Comparison of ENCODE assay signal across 19 mouse cellular contexts in the genomic region with DNA sequence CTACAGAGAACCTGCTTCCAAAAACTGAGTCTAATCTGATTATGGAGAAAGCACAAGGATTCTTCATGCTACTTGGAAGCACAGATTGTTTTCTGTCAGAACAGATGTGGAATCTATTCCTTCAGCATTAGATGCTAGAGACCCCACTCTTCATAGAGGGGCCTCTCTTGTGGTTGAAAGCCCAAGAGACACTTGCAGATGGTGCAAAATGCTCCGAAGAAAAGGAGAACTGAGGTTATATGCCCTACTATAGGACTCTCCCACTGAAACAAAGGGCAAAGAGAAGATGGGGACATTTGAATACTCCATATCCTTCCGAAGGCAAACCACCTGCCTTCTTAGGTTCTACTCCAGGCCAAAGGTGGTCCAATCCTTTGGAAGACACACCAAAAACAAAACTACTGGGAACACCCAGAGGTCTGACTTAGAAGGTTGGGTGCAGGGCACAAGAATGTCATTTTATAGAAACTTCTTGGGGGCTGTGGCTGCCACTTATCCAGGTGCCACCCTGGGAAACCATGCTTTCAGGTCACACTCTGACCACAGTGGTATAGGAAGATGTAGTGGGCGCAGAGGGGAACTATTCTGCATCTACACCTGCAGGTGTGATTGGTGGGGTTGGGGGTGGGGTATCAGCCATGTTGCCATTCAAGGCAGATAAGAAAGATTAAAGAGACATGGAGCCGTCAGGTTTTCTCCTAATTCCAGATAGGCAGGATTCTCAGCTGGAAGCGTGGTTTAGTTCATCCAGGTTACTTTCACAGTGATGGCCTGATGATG. TPM values are rescaled to one million over a fixed set of nuclear protein-coding genes. Genes with fewer than 3 reads are reported as not detected.
A peak's percentile ranks its signal among the peaks of the same experiment; 100 is the strongest.
DNase-seq lines count a peak whose midpoint lies in the region; ATAC-seq and TF ChIP-seq lines count a peak whose summit lies in the region.
"Had no signal": no experiment of that assay in that cellular context is flagged by ENCODE, and none has a peak within 500 bp of the region (broad histone marks: within the 10 kb centered on the region; RNA-seq: fewer than 3 reads in every experiment).

No protein-coding gene starts in this region.

- no peaks in the 10 kb centered on the region for H3K36me3 ChIP-seq in liver, embryonic 13.5 days
- no peaks in the 10 kb centered on the region for H3K36me3 ChIP-seq in liver, embryonic 16.5 days (ENCODE audit: control insufficient read depth, insufficient read depth)
- H3K36me3 ChIP-seq in thymus, adult 2 months (ENCODE audit: control insufficient read depth, insufficient read depth, low read length): no peaks in the 10 kb centered on the region
- H3K36me3 ChIP-seq in forebrain, embryonic 11.5 days (ENCODE audit: control insufficient read depth, insufficient read depth, low read length): no peaks in the 10 kb centered on the region
- H3K36me3 ChIP-seq: heart, embryonic 12.5 days; neural tube, embryonic 13.5 days; stomach, embryonic 15.5 days had no signal

- no peak for DNase-seq in liver, embryonic 13.5 days
- no peak for DNase-seq in liver
- DNase-seq in thymus, adult 2 months: peak; percentile 57
- DNase-seq in adrenal gland, adult 8-10 months: no peak
- no peak for DNase-seq in gastrocnemius, postnatal 4 days (ENCODE audit: low spot score in 2 of 2)
- DNase-seq in forebrain, embryonic 11.5 days (ENCODE audit: low spot score): no peak
- DNase-seq: B cell, adult 2 months; cerebellum, adult 8-10 months; gastrocnemius, postnatal 36 days; kidney, adult 9 months; kidney, postnatal 4 days; lung, adult 2 months had no signal

- no peaks in the 10 kb centered on the region for H3K27me3 ChIP-seq in liver, embryonic 13.5 days
- H3K27me3 ChIP-seq in liver, embryonic 16.5 days (ENCODE audit: control insufficient read depth, insufficient read depth, low read depth, low read length): no peaks in the 10 kb centered on the region
- no peaks in the 10 kb centered on the region for H3K27me3 ChIP-seq in thymus, adult 2 months (ENCODE audit: control insufficient read depth, insufficient read depth, low read length)
- no peaks in the 10 kb centered on the region for H3K27me3 ChIP-seq in forebrain, embryonic 11.5 days (ENCODE audit: control insufficient read depth, insufficient read depth, low read length)
- H3K27me3 ChIP-seq: neural tube, embryonic 13.5 days; stomach, embryonic 15.5 days had no signal

- H3K9me3 ChIP-seq in liver, embryonic 13.5 days (replicated peaks): no peaks in the 10 kb centered on the region
- no peaks in the 10 kb centered on the region for H3K9me3 ChIP-seq in liver, embryonic 16.5 days (replicated peaks; ENCODE audit: control insufficient read depth, low read length)
- no peaks in the 10 kb centered on the region for H3K9me3 ChIP-seq in forebrain, embryonic 11.5 days (ENCODE audit: control insufficient read depth, low read length)
- H3K9me3 ChIP-seq: heart, embryonic 12.5 days; neural tube, embryonic 13.5 days; stomach, embryonic 15.5 days had no signal

- H3K9ac ChIP-seq in liver, embryonic 13.5 days: peak overlapping the region; percentile 40
- H3K9ac ChIP-seq in liver, embryonic 16.5 days (ENCODE audit: low read depth, low read length): peak overlapping the region; percentile 22
- no peak overlapping the region for H3K9ac ChIP-seq in forebrain, embryonic 11.5 days (ENCODE audit: low read length)
- H3K9ac ChIP-seq: heart, embryonic 12.5 days; hindbrain, embryonic 14.5 days; neural tube, embryonic 13.5 days; stomach, embryonic 15.5 days had no signal

- peak overlapping the region; percentile 59 for H3K27ac ChIP-seq in liver, embryonic 13.5 days
- 0 out of 2 replicates have a peak overlapping the region, but pooled peaks have one; percentile 34 for H3K27ac ChIP-seq in liver, embryonic 16.5 days (ENCODE audit: low read length)
- H3K27ac ChIP-seq in thymus, adult 2 months (ENCODE audit: control insufficient read depth, insufficient read depth, low read length): peak overlapping the region; percentile 16
- no peak overlapping the region for H3K27ac ChIP-seq in forebrain, embryonic 11.5 days (ENCODE audit: low read depth, low read length)
- H3K27ac ChIP-seq: hindbrain, embryonic 14.5 days; neural tube, embryonic 13.5 days; stomach, embryonic 15.5 days had no signal

- TF ChIP-seq CTCF in thymus, adult 2 months (IDR thresholded peaks at IDR 0.05; ENCODE audit: borderline replicate concordance, control insufficient read depth, extremely low read depth, insufficient read depth, low read length, poor library complexity): no peak

- no peak for ATAC-seq in liver, embryonic 13.5 days (ENCODE audit: low read depth)
- no peak for ATAC-seq in liver, embryonic 16.5 days (ENCODE audit: low read depth)
- no peak for ATAC-seq in forebrain, embryonic 11.5 days (replicated peaks; ENCODE audit: low FRiP score)
- ATAC-seq: forebrain, embryonic 16.5 days had no signal

- H3K4me3 ChIP-seq in liver, embryonic 13.5 days (replicated peaks): no peak overlapping the region
- H3K4me3 ChIP-seq in liver, embryonic 16.5 days (ENCODE audit: low read depth, low read length): no peak overlapping the region
- H3K4me3 ChIP-seq in thymus, adult 2 months (ENCODE audit: control insufficient read depth, insufficient read depth, low read length): no peak overlapping the region
- H3K4me3 ChIP-seq in forebrain, embryonic 11.5 days (ENCODE audit: low read depth, low read length): no peak overlapping the region
- H3K4me3 ChIP-seq: heart, embryonic 12.5 days; neural tube, embryonic 13.5 days; stomach, embryonic 15.5 days had no signal

- peaks cover 57% of the 10 kb centered on the region for H3K4me1 ChIP-seq in liver, embryonic 13.5 days (replicated peaks)
- peaks cover 30% of the 10 kb centered on the region for H3K4me1 ChIP-seq in liver, embryonic 16.5 days (ENCODE audit: control insufficient read depth, low read depth, low read length)
- H3K4me1 ChIP-seq in thymus, adult 2 months (replicated peaks; ENCODE audit: control insufficient read depth, insufficient read depth, low read length): peaks cover 17% of the 10 kb centered on the region
- no peaks in the 10 kb centered on the region for H3K4me1 ChIP-seq in forebrain, embryonic 11.5 days (replicated peaks; ENCODE audit: control insufficient read depth, insufficient read depth, low read length)
- H3K4me1 ChIP-seq: heart, embryonic 12.5 days; neural tube, embryonic 13.5 days; stomach, embryonic 15.5 days had no signal

- H3K4me2 ChIP-seq in liver, embryonic 13.5 days: no peak overlapping the region
- no peak overlapping the region for H3K4me2 ChIP-seq in liver, embryonic 16.5 days (ENCODE audit: low read depth, low read length)
- H3K4me2 ChIP-seq in forebrain, embryonic 11.5 days (ENCODE audit: low read depth, low read length, severe bottlenecking): no peak overlapping the region
- H3K4me2 ChIP-seq: heart, embryonic 12.5 days; hindbrain, embryonic 14.5 days; midbrain, embryonic 11.5 days; neural tube, embryonic 13.5 days; stomach, embryonic 15.5 days had no signal

- 42% methylated on average over 5 of the region's 5 CpGs for WGBS in liver, embryonic 13.5 days (ENCODE audit: insufficient replicate concordance)
- 41% methylated on average over 5 of the region's 5 CpGs for WGBS in liver, embryonic 16.5 days (ENCODE audit: insufficient replicate concordance)
- WGBS in thymus, adult 2 months: 14% methylated on average over 5 of the region's 5 CpGs
- WGBS in forebrain, embryonic 11.5 days: 80% methylated on average over 5 of the region's 5 CpGs

- TF ChIP-seq POLR2A in thymus, adult 2 months (IDR thresholded peaks at IDR 0.05; ENCODE audit: control insufficient read depth, extremely low read depth, insufficient read depth, low read length, poor library complexity): no peak

RNA-seq across cellular contexts. Expression of a gene that starts 47.1 kb away (rescaled TPM):
- 301 and 344 TPM in 2 replicates for polyA plus RNA-seq in liver, embryonic 13.5 days (2015; fragmentation: Nextera tagmentation; extraction: Ambion mirVana)
- polyA plus RNA-seq in liver, embryonic 16.5 days (2015; fragmentation: Nextera tagmentation; extraction: Ambion mirVana): 286 and 291 TPM in 2 replicates
- polyA plus RNA-seq in thymus, adult 2 months (2012; rRNA removed): 112 and 127 TPM in 2 replicates
- total RNA-seq in adrenal gland, adult 8-10 months (2022): 100 to 1,000 TPM; 124 to 201 (median 165) TPM
- total RNA-seq in gastrocnemius, postnatal 4 days (2021): 10 to 100 TPM; 53.2 to 55.3 TPM
- polyA plus RNA-seq in forebrain, embryonic 11.5 days (2014; fragmentation: Nextera tagmentation; extraction: Ambion mirVana): 45.4 and 47.6 TPM in 2 replicates
